Mouse (Mus musculus): ENCODE results near the gene Pced1b.
A peak's percentile ranks its signal among the peaks of the same experiment; 100 is the strongest.

- TF ChIP-seq CHD1 (IDR thresholded peaks at IDR 0.05; ENCODE audit: low read depth, low read length) (no peak), ETS1 (IDR thresholded peaks at IDR 0.05; ENCODE audit: low read depth, low read length) (no peak), GATA1 (IDR thresholded peaks at IDR 0.05; ENCODE audit: low read depth, low read length) (peak; percentile 7; the same call in 1 of the 2 replicates), CTCF (IDR thresholded peaks at IDR 0.05 in 2 of 3, conservative IDR thresholded peaks at IDR 0.05 in 1 of 3; ENCODE audit: control insufficient read depth in 1 of 3, insufficient read depth in 1 of 3, low read depth in 2 of 3, low read length in 3 of 3, poor library complexity in 1 of 3, severe bottlenecking in 1 of 3) (no peak), EP300 (IDR thresholded peaks at IDR 0.05; ENCODE audit: low read depth in 1 of 2, low read length in 2 of 2) (peak in 1 of 2 experiments; percentile 67; a peak in 3 of 4 replicates), TAL1 (IDR thresholded peaks at IDR 0.05; ENCODE audit: low read length) (no peak), TCF12 (IDR thresholded peaks at IDR 0.05; ENCODE audit: low read depth, low read length) (no peak), USF1 (IDR thresholded peaks at IDR 0.05; ENCODE audit: low read depth, low read length) (no peak), POLR2AphosphoS5 (IDR thresholded peaks at IDR 0.05; ENCODE audit: borderline replicate concordance, low read depth, low read length) (no peak), USF2 (IDR thresholded peaks at IDR 0.05; ENCODE audit: borderline replicate concordance in 1 of 2, insufficient read depth in 1 of 2, low read depth in 1 of 2, low read length in 2 of 2) (no peak)
These were observed 150.9 kb downstream of the Pced1b start for GRCm38 (mm10) chr15:97397793-97398192.
